Mouse (Mus musculus): ENCODE measurements at regions not wholly inside any gene's neighbourhood (a gene's known extent, or its start where the extent isn't known, plus 50 kb on each side); places are given as distances from the start of the nearest gene placed in this dataset.
A peak's percentile ranks its signal among the peaks of the same experiment; 100 is the strongest.
"Not testable (repeated sequence)": the region's sequence is repeated elsewhere in the genome, so short reads cannot be mapped to it uniquely, and the experiment has no call there.

DNA sequence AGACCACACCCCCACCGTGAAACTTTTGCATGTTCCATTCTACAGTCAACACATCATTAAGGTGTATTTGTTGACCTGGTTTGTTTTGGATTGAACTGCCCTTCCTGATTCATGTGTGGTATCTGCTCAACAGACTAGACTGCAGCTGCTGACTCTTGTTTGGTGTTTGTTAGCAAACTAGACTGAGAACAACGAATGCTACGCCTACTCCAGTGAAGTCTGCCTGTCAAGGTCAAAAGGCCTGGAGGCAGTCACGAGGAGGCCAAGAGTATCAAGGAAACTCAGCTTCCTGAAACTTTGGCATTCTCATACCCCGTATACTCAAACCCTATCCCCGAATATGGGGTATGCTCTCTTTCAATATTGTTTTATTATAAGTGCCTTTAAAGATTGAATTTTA lies 194.2 kb upstream of the Spin1 start:
- H3K27ac ChIP-seq (ENCODE audit: insufficient read depth, low read depth, low read length); H3K4me3 ChIP-seq (ENCODE audit: insufficient read depth, low read length); H3K4me1 ChIP-seq (ENCODE audit: control insufficient read depth, insufficient read depth, low read length): not testable (repeated sequence)

GRCm38 (mm10) chr13:50906910-50907309 lies 193.8 kb upstream of the Spin1 start:
- no peak for TF ChIP-seq POLR2A (IDR thresholded peaks at IDR 0.05; ENCODE audit: borderline replicate concordance, low read depth, low read length)
- H3K4me3 ChIP-seq (ENCODE audit: insufficient read depth, low read length): no peak overlapping the region
- H3K4me1 ChIP-seq (ENCODE audit: control insufficient read depth, insufficient read depth, low read length): no peaks in the 10 kb centered on the region
- no peak overlapping the region for H3K27ac ChIP-seq (ENCODE audit: insufficient read depth, low read depth, low read length)

- not testable (repeated sequence) for H3K27ac ChIP-seq (ENCODE audit: insufficient read depth, low read depth, low read length); H3K4me1 ChIP-seq (ENCODE audit: control insufficient read depth, insufficient read depth, low read length); H3K4me3 ChIP-seq (ENCODE audit: insufficient read depth, low read length)
Observed at GRCm38 (mm10) chr13:50912776-50913175, 187.9 kb upstream of the Spin1 start.

DNA sequence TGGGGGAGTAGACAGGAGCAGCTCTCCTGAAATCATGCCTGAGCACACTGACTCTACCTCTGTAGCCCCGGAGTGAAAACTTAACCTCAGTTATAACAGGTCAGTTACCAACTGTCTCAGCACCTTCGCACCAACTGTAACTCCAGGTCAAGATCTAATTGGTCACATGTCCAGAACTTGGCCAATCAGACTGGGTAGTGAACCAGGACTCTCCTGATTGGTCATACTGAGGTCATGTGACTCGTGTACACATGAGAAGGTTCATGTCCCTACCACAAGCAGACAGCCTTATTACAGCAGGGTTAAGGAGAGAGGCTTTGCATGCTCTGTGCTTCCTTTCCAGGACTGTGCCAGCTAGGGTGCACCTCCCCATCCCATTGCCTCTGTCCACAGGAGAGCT lies 166.7 kb upstream of the Spin1 start:
- H3K4me1 ChIP-seq (ENCODE audit: control insufficient read depth, insufficient read depth, low read length); H3K4me3 ChIP-seq (ENCODE audit: insufficient read depth, low read length); H3K27ac ChIP-seq (ENCODE audit: insufficient read depth, low read depth, low read length): not testable (repeated sequence)

- TF ChIP-seq CTCF (IDR thresholded peaks at IDR 0.05; ENCODE audit: low read depth, low read length) (no peak), POLR2A (IDR thresholded peaks at IDR 0.05; ENCODE audit: borderline replicate concordance, low read depth, low read length) (no peak)
- no peak overlapping the region for H3K27ac ChIP-seq (ENCODE audit: insufficient read depth, low read depth, low read length)
- no peak overlapping the region for H3K4me3 ChIP-seq (ENCODE audit: insufficient read depth, low read length)
- H3K4me1 ChIP-seq (ENCODE audit: control insufficient read depth, insufficient read depth, low read length): no peaks in the 10 kb centered on the region
Observed at GRCm38 (mm10) chr13:50942561-50942960, 158.1 kb upstream of the Spin1 start.

- TF ChIP-seq CTCF (IDR thresholded peaks at IDR 0.05; ENCODE audit: low read depth, low read length) (0 out of 2 replicates have a peak, but pooled peaks have one; percentile 24), POLR2A (IDR thresholded peaks at IDR 0.05; ENCODE audit: borderline replicate concordance, low read depth, low read length) (no peak)
- H3K4me3 ChIP-seq (ENCODE audit: insufficient read depth, low read length): no peak overlapping the region
- H3K27ac ChIP-seq (ENCODE audit: insufficient read depth, low read depth, low read length): no peak overlapping the region
- no peaks in the 10 kb centered on the region for H3K4me1 ChIP-seq (ENCODE audit: control insufficient read depth, insufficient read depth, low read length)
Observed at GRCm38 (mm10) chr13:50949545-50950226, 151.0 kb upstream of the Spin1 start.

DNA sequence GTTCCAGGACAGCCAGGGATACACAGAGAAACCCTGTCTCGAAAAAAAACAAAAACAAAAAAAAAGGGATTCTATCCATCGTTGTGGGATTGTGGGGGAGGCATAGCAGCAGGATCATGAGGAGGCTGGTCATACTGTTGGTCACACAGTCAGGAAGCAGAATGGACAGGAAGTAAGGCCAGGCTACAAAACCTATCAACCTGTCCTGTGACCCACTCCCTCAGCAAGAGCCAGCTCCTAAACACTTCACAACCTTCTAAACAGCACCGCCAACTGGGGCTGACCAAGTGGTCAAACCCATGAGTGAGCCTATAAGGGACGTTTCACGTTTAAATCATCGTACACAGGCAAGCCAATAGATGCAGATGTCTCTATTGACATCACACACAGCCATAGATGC lies 146.0 kb upstream of the Spin1 start:
- TF ChIP-seq POLR2A (IDR thresholded peaks at IDR 0.05; ENCODE audit: borderline replicate concordance, low read depth, low read length) (no peak), CTCF (IDR thresholded peaks at IDR 0.05; ENCODE audit: low read depth, low read length) (no peak)
- H3K4me3 ChIP-seq (ENCODE audit: insufficient read depth, low read length): no peak overlapping the region
- no peaks in the 10 kb centered on the region; the same call in 1 of the 2 replicates for H3K4me1 ChIP-seq (ENCODE audit: control insufficient read depth, insufficient read depth, low read length)
- no peak overlapping the region for H3K27ac ChIP-seq (ENCODE audit: insufficient read depth, low read depth, low read length)

- Histone ChIP-seq H3K27ac (ENCODE audit: insufficient read depth, low read depth, low read length) (no peak overlapping the region), H3K4me1 (ENCODE audit: control insufficient read depth, insufficient read depth, low read length) (no peaks in the 10 kb centered on the region; the same call in 1 of the 2 replicates), H3K4me3 (ENCODE audit: insufficient read depth, low read length) (peak overlapping the region; percentile 33)
- TF ChIP-seq POLR2A (IDR thresholded peaks at IDR 0.05; ENCODE audit: borderline replicate concordance, low read depth, low read length) (no peak), CTCF (IDR thresholded peaks at IDR 0.05; ENCODE audit: low read depth, low read length) (no peak)
Observed at GRCm38 (mm10) chr13:50958051-50958883, 142.4 kb upstream of the Spin1 start.

DNA sequence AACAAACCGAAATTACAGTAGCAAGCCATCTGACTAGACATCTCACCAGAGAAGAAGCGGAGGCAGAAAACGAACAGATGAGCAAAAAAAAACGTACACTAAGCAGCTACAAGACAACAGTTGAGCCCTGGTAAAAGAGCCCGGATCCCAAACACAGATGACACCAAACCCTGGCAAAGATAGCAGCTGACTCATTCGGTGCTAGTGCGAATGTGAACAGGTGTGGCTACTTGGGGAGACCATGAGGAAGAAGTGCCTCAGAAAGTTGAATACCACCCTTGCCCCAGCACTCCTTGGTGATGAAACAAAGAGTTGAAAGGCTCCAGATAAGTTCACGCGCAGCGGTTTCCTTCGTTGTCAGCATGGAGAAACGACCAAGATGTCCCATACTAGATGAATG lies 139.8 kb upstream of the Spin1 start:
- H3K4me3 ChIP-seq (ENCODE audit: insufficient read depth, low read length): no peak overlapping the region
- TF ChIP-seq CTCF (IDR thresholded peaks at IDR 0.05; ENCODE audit: low read depth, low read length) (no peak), POLR2A (IDR thresholded peaks at IDR 0.05; ENCODE audit: borderline replicate concordance, low read depth, low read length) (no peak)
- no peak overlapping the region for H3K27ac ChIP-seq (ENCODE audit: insufficient read depth, low read depth, low read length)
- H3K4me1 ChIP-seq (ENCODE audit: control insufficient read depth, insufficient read depth, low read length): no peaks in the 10 kb centered on the region; the same call in 1 of the 2 replicates

- no peaks in the 10 kb centered on the region for H3K4me1 ChIP-seq (ENCODE audit: control insufficient read depth, insufficient read depth, low read length)
- TF ChIP-seq CTCF (IDR thresholded peaks at IDR 0.05; ENCODE audit: low read depth, low read length) (peak; percentile 52), POLR2A (IDR thresholded peaks at IDR 0.05; ENCODE audit: borderline replicate concordance, low read depth, low read length) (no peak)
- no peak overlapping the region for H3K4me3 ChIP-seq (ENCODE audit: insufficient read depth, low read length)
- H3K27ac ChIP-seq (ENCODE audit: insufficient read depth, low read depth, low read length): no peak overlapping the region
Observed at GRCm38 (mm10) chr13:50964070-50964469, 136.6 kb upstream of the Spin1 start.

DNA sequence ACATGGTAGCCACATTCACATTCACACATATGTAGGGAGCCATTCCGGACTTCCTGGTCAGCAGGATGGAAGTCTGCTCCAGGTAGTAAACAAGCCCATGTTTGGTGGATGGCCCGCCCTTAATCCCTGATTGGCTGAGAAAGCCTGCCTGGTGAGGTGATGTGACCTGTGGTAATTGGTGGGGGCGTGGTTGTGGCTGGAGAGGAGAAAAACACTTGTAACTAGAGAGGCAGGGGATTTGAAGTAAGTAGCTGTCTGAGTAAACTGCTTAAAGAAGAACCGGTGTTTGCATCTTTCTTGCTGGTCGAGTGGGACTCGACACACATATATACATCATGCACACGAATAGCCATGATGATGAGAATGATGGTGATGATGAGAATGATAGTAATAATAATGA lies 135.6 kb upstream of the Spin1 start:
- H3K27ac ChIP-seq (ENCODE audit: insufficient read depth, low read depth, low read length); H3K4me1 ChIP-seq (ENCODE audit: control insufficient read depth, insufficient read depth, low read length); H3K4me3 ChIP-seq (ENCODE audit: insufficient read depth, low read length): not testable (repeated sequence)

All from bone marrow macrophage, adult 2 months (primary cell).